Mouse (Mus musculus) neural tube, embryonic 13.5 days (tissue): ENCODE data around the gene Odf3l2. TPM values are rescaled to one million over a fixed set of nuclear protein-coding genes. Genes with fewer than 3 reads are reported as not detected.

ENCODE experiments used
- ATAC-seq: fragments of 200-750 bp; cut with Nextera tagmentation; 2 replicates; pipeline ENCODE4 v1.8.0; 2017; ENCODE audit warnings: low read depth, mild to moderate bottlenecking, moderate TSS enrichment, moderate library complexity
- H3K27ac ChIP-seq: fragments of 300-500 bp; sonication (generic); replicated peaks from 2 replicates; pipeline ENCODE4 v1.5.1; 2015; ENCODE audit warnings: moderate library complexity, mild to moderate bottlenecking, inconsistent platforms
- H3K27me3 ChIP-seq: fragments of 300-500 bp; sonication (generic); 2 replicates; pipeline ENCODE4 v1.6.1; 2015; ENCODE audit warnings: mild to moderate bottlenecking, inconsistent platforms
- H3K36me3 ChIP-seq: fragments of 300-500 bp; sonication (generic); 2 replicates; pipeline ENCODE4 v1.6.1; 2015; ENCODE audit warnings: mild to moderate bottlenecking, inconsistent platforms
- H3K4me1 ChIP-seq: fragments of 300-500 bp; sonication (generic); replicated peaks from 2 replicates; pipeline ENCODE4 v1.6.1; 2015; ENCODE audit warnings: inconsistent platforms
- H3K4me2 ChIP-seq: fragments of 300-500 bp; sonication (generic); 2 replicates; pipeline ENCODE4 v1.6.1; 2015; ENCODE audit warnings: inconsistent platforms, mild to moderate bottlenecking, moderate library complexity
- H3K4me3 ChIP-seq: fragments of 300-500 bp; sonication (generic); 2 replicates; pipeline ENCODE4 v1.5.1; 2015; ENCODE audit warnings: mild to moderate bottlenecking, inconsistent platforms
- H3K9ac ChIP-seq: fragments of 300-500 bp; sonication (generic); 2 replicates; pipeline ENCODE4 v1.6.1; 2015; ENCODE audit warnings: moderate library complexity, mild to moderate bottlenecking, inconsistent platforms
- H3K9me3 ChIP-seq: fragments of 300-500 bp; sonication (generic); 2 replicates; pipeline ENCODE4 v1.6.1; 2016; ENCODE audit warnings: inconsistent platforms
- WGBS: fragments of 180-500 bp; shearing (Covaris S2); methylation state at CpG from one replicate; pipeline ENCODE4 v1.1.7; 2015; 5-methylcytosine and 5-hydroxymethylcytosine counted together
- polyA plus RNA-seq: library from polyadenylated mRNA; unstranded; fragments of >200 nt; fragmentation: Nextera tagmentation; extraction: Ambion mirVana; gene quantifications from 2 replicates; pipeline ENCODE4 v1.2.1, GENCODE M21; 2015

Odf3l2 gene
- polyA plus RNA-seq, 1 experiment from 2014 or later = not detected

DNA sequence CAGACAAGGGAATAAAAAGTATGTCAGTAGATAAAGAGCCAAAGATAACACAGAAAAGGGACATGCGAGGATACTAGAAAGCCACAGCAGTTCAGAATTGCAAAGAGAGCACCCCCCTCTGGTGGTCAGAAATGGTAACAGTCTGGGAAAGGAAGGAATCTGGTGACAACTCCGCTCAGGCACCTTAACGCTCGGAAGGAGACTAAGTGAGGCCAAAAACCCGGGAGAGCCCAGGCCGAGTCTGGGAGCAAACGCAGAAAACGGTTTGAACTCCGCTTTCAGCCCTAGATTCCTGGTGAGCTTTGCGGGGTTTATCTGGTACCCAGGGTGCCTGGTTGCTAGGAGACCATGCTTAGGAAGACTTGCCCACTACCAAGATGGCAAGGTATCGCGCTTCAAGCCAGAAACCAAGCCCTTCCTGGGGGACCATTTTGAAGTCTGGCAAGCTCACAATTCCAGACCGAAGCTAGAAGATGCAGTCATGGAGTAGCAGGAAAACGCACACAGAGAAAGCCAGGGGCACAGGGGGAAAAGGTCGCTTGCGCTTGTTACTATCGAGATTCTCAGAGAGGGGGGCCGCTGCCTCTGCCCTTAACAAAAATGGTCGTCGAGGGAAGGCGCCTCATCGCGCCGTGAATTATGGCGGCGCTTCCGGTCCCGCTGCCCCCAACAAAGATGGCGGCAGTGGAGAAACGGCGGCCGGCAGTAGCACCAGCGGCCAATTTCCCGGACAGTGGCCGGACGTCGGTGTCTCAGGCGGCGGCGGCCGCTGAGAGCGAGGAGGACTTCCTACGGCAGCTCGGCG is 23.4 kb upstream of the Odf3l2 start, which contains the start of gene Tpgs1:
Tpgs1 (plus strand) TSS at position 599 of the 805 bp plus-strand sequence.
- no peaks in the 10 kb centered on the region for H3K27me3 ChIP-seq
- H3K4me2 ChIP-seq = peak within 1 kb of the TSS; percentile 99
- WGBS = under 1% methylated on average over 45 of the region's 45 CpGs
- no peaks in the 10 kb centered on the region for H3K9me3 ChIP-seq
- peak within 1 kb of the TSS; percentile 98 for H3K27ac ChIP-seq
- ATAC-seq = peak; percentile 78
- H3K9ac ChIP-seq = peak within 1 kb of the TSS; percentile 95
- H3K36me3 ChIP-seq = peaks cover 14% of the 10 kb centered on the region
- H3K4me3 ChIP-seq = peak within 1 kb of the TSS; percentile 92
- peaks cover 34% of the 10 kb centered on the region for H3K4me1 ChIP-seq

DNA sequence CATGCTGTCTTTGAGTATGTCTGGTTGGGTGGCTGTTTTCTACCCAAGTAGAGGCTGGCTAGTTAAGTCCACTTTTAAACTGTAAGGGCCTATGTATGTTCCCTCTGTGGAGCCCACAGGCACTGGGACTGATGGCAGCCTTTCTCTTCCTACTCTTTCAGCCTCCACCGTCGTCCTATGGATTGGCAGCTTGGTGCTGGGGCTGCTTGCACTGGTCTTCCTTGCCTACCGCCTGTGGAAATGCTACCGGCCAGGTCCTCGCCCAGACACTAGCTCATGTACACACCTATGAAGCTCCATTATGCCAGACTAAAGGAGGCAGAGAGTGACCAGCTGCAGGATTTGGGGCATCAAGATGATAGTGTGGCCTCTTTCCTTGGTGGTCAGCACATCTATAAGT is 22.5 kb upstream of the Odf3l2 start:
- H3K4me1 ChIP-seq = peaks cover 34% of the 10 kb centered on the region
- peak overlapping the region; percentile 98 for H3K27ac ChIP-seq
- WGBS = 88% methylated on average over 5 of the region's 5 CpGs
- H3K9me3 ChIP-seq = no peaks in the 10 kb centered on the region
- peak overlapping the region; percentile 92 for H3K4me3 ChIP-seq
- peak overlapping the region; percentile 99 for H3K4me2 ChIP-seq
- no peaks in the 10 kb centered on the region for H3K27me3 ChIP-seq
- peaks cover 6% of the 10 kb centered on the region for H3K36me3 ChIP-seq
- ATAC-seq = no peak
- peak overlapping the region; percentile 95; the same call in 1 of the 2 replicates for H3K9ac ChIP-seq

DNA sequence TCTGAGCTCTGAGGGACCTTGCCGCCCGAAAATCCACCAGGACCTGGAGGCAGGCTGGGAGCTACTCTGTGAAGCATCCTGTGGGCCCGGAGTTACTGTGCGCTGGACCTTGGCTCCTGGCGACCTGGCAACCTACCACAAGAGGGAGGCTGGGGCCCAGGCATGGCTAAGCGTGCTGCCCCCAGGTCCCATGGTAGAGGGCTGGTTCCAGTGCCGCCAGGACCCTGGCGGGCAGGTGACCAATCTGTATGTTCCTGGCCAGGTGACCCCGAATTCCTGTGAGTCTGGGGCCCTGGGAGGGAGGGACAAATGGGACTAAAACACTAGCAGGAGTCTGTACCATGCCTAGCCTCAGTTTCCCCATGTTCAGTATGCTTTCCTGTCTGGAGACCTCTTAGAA is 21.0 kb upstream of the Odf3l2 start:
- H3K36me3 ChIP-seq = no peaks in the 10 kb centered on the region
- H3K4me2 ChIP-seq = no peak overlapping the region
- ATAC-seq = no peak
- no peak overlapping the region for H3K27ac ChIP-seq
- no peak overlapping the region for H3K4me3 ChIP-seq
- H3K4me1 ChIP-seq = peaks cover 28% of the 10 kb centered on the region
- no peaks in the 10 kb centered on the region for H3K9me3 ChIP-seq
- H3K27me3 ChIP-seq = no peaks in the 10 kb centered on the region
- H3K9ac ChIP-seq = no peak overlapping the region
- WGBS = 72% methylated on average over 9 of the region's 9 CpGs

DNA sequence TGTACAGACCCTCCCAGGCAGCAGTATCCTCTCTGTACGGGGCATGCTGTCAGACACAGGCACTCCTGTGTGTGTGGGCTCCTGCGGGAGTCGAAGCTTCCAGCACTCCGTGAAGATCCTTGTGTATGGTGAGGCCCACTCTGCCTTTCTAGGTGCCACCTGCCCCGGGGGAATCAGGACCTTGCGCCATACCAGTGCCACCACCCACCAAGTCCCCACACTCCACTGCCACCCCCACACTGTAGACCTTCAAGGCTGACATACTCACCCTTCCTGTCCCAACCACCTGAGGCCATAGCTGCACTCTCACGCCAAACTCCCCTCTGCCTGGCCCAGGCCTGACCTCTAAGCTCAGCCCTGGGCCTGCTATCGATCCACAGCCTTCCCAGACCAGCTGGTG is 19.5 kb upstream of the Odf3l2 start:
- no peaks in the 10 kb centered on the region for H3K9me3 ChIP-seq

DNA sequence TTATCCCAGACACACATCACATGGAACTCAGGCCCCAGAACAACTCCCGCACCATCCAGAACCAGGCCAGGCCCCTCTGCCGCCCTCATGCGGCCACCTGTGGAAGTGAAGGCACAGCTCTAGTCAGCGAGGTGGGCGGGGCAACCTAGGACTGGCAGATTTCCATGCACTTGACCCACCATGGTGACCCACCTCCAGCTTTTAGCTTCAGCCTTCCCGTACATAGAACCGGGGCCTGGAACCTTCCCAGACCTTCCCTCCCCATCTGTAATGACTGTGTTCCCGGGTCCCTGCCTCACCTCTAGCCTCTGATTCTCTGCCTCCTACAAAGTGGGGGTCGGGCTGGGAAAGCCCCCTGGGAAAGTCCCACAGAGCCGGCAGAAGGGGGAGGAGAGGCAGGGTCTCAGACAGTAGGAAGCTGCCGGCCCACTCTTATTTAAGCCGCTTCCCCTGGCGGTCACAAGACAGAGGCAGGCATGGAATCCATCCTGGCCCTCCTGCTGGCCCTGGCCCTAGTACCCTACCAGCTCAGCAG is 18.7 kb upstream of the Odf3l2 start, which contains the start of gene Madcam1:
Madcam1 (plus strand) TSS at position 429 of the 535 bp plus-strand sequence.
- H3K4me1 ChIP-seq = peaks cover 12% of the 10 kb centered on the region
- H3K9ac ChIP-seq = no peak within 1 kb of the TSS
- no peak for ATAC-seq
- H3K27ac ChIP-seq = no peak within 1 kb of the TSS
- no peaks in the 10 kb centered on the region for H3K36me3 ChIP-seq
- no peak within 1 kb of the TSS for H3K4me2 ChIP-seq
- H3K27me3 ChIP-seq = no peaks in the 10 kb centered on the region
- H3K9me3 ChIP-seq = no peaks in the 10 kb centered on the region
- no peak within 1 kb of the TSS for H3K4me3 ChIP-seq
- WGBS = 12% methylated on average over 13 of the region's 13 CpGs

More for the DNA sequence above, 19.5 kb upstream of the Odf3l2 start:
- H3K27ac ChIP-seq = no peak overlapping the region
- no peak overlapping the region for H3K9ac ChIP-seq
- no peak overlapping the region for H3K4me2 ChIP-seq
- no peak for ATAC-seq
- no peak overlapping the region for H3K4me3 ChIP-seq
- peaks cover 14% of the 10 kb centered on the region for H3K4me1 ChIP-seq
- H3K36me3 ChIP-seq = no peaks in the 10 kb centered on the region
- no peaks in the 10 kb centered on the region for H3K27me3 ChIP-seq
- WGBS = 90% methylated on average over 8 of the region's 8 CpGs

DNA sequence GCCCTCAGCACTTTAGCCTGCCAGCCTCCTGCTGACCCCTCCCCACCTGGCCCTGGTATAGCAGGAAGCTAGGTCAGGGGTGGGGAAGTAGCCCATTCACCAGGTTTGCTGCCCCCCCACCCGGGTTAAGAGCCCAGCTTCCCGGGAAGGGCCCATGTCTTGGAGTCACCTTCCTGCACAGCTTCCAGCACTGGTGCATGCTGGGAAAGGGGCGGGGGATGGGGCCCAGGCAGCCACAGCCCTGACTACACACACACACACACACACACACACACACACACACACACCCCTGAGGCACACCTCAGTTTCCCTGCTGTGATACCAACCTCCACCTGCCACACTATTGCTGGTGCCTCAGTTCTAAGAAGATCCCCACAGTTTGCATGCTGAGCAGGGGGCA is 16.3 kb upstream of the Odf3l2 start:
- Histone ChIP-seq H3K27ac (no peak overlapping the region), H3K4me2 (no peak overlapping the region), H3K4me3 (no peak overlapping the region), H3K27me3 (no peaks in the 10 kb centered on the region), H3K9ac (0 out of 2 replicates have a peak overlapping the region, but pooled peaks have one; percentile 8), H3K4me1 (0 out of 2 replicates have a peak, but pooled peaks cover 4% of the 10 kb centered on the region), H3K36me3 (no peaks in the 10 kb centered on the region), H3K9me3 (no peaks in the 10 kb centered on the region)
- WGBS = 47% methylated on average over 3 of the region's 3 CpGs
- no peak for ATAC-seq

DNA sequence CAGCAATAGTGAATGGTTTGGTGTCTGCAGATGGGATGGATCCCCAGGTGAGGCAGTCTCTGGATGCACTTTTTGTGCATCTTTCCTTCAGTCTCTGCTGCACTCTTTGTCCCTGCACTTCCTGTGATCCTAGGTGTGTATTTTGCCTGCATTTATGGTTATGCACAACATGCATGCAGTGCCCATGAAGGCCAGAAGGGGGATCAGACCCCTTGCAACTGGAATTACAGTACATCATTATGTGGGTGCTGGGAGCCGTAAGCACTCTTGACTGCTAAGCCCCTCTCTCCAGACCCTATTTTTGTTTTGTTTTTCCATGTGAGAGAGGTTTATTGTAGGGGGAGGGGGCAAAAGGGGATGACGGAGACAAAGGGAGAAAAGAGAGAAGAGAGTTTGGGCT is 14.8 kb upstream of the Odf3l2 start:
- Histone ChIP-seq H3K36me3 (no peaks in the 10 kb centered on the region), H3K4me2 (no peak overlapping the region), H3K27ac (no peak overlapping the region), H3K27me3 (no peaks in the 10 kb centered on the region), H3K9me3 (no peaks in the 10 kb centered on the region), H3K4me3 (no peak overlapping the region), H3K9ac (no peak overlapping the region), H3K4me1 (peaks cover 6% of the 10 kb centered on the region)
- WGBS = 75% methylated on average over 2 of the region's 2 CpGs
- no peak for ATAC-seq

DNA sequence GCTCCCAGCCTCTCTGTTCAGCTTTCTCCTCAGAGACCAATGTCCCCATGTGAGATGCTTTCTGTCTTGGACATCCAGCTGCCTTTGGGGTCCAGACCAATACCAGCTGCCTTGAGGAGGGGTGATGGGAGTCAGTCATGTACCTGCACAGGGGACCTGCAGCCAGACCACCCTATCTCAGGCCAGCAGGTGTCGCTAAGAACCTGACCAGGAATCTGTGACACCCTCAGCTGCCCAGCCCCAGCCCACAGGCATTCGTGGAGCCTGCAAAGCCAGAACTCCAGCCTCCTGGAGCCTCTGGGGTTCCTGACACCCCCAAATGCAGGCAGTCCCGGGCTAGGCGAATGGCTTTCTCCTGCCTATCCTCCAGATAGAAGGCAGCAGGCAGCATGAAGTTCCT is 13.3 kb upstream of the Odf3l2 start:
- Histone ChIP-seq H3K9ac (no peak overlapping the region), H3K9me3 (no peaks in the 10 kb centered on the region), H3K36me3 (no peaks in the 10 kb centered on the region), H3K27ac (no peak overlapping the region), H3K4me1 (peaks cover 15% of the 10 kb centered on the region), H3K4me2 (no peak overlapping the region), H3K27me3 (no peaks in the 10 kb centered on the region), H3K4me3 (no peak overlapping the region)
- no peak for ATAC-seq
- WGBS = 17% methylated on average over 4 of the region's 4 CpGs

DNA sequence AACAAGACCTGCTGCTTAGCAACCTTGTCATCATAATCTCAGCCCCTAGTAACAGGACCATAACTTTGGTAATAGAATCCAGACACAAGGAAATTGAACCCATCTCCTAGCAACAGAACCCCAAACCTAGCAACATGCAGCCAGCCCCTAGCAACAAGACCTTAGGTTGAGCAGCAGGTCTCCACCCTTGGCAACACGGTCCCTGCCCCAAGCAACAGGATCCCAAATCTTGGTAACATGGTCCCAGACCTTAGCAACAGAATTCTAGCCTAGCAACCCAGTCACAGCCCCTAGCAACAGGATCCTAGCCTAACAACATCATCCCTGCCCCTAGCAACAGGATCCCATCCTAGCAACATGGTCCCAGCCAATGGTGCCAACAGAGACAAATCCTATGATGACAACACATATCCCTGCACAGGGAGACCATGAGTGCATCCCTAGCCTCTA is 9.4 kb upstream of the Odf3l2 start:
- H3K36me3 ChIP-seq = no peaks in the 10 kb centered on the region
- H3K27me3 ChIP-seq = peaks cover 9% of the 10 kb centered on the region
- H3K9me3 ChIP-seq = no peaks in the 10 kb centered on the region
- 0 out of 2 replicates have a peak overlapping the region, but pooled peaks have one; percentile 6 for H3K27ac ChIP-seq
- 41% methylated on average over 1 of the region's 1 CpGs for WGBS
- peaks cover 15% of the 10 kb centered on the region for H3K4me1 ChIP-seq
- H3K9ac ChIP-seq = no peak overlapping the region
- H3K4me2 ChIP-seq = no peak overlapping the region
- no peak overlapping the region for H3K4me3 ChIP-seq
- ATAC-seq = peak; percentile 77

DNA sequence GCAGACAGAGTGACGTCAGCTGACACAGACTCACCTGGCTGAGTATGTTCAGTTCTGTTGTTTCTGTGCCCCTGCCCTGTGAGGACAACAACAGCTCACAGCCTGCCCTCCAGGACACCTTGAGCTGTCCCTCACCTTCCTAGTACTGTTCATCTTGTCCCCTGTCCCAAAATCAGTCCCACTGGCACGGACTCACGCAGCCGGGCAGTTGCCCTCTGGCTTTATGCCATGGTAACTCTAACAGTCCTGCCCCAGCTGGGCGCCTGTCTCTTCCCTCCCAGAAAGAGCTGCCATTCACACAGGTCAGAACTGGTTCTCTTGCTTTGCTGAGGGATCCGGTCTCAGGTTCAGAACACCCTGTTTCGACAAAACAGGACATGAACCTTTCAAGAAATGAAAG is 7.3 kb upstream of the Odf3l2 start:
- 88% methylated on average over 7 of the region's 7 CpGs for WGBS

DNA sequence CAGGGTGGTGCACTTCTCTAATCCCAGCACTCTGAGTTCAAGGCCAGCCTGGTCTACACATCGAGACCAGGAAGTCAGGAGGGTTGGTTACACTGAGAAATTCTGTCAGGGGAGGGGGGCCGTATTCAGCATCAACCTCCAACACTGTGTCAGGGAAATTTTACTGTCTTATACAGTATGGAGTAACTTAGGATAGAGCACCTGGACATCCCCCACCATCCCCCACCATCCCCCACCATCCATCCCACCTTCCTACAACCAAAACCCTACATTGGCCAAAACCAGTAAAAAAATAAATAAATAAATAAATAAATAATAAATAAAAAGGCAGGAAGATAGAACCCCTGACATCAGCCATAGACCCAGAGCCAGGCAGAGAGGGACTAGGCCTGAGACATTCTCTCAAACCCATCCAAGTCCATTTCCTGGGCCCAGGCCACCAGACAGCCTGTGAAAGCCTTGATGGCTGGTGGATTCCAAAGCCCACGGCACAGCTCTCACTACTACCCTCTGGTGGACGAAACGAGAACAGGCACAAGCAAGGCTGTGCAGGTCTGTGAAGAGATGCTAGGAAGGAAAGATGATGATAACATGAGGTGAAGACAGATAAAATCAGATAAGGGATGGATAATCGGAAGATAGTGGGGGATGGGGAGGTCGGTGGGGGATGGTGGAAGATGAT is 3.7 kb upstream of the Odf3l2 start:
- H3K9ac ChIP-seq = no peak overlapping the region
- H3K27ac ChIP-seq = no peak overlapping the region
- no peak overlapping the region for H3K4me2 ChIP-seq
- no peak overlapping the region for H3K4me3 ChIP-seq
- H3K36me3 ChIP-seq = no peaks in the 10 kb centered on the region
- ATAC-seq = peak; percentile 70; the same call in 1 of the 2 replicates
- H3K9me3 ChIP-seq = no peaks in the 10 kb centered on the region
- peaks cover 9% of the 10 kb centered on the region for H3K27me3 ChIP-seq
- WGBS = 28% methylated on average over 7 of the region's 7 CpGs
- peaks cover 1% of the 10 kb centered on the region for H3K4me1 ChIP-seq

More for the DNA sequence above, 7.3 kb upstream of the Odf3l2 start:
- H3K27me3 ChIP-seq = peaks cover 9% of the 10 kb centered on the region
- H3K9me3 ChIP-seq = no peaks in the 10 kb centered on the region
- H3K4me2 ChIP-seq = no peak overlapping the region
- no peaks in the 10 kb centered on the region for H3K36me3 ChIP-seq
- no peak overlapping the region for H3K4me3 ChIP-seq
- ATAC-seq = no peak
- H3K4me1 ChIP-seq = peaks cover 15% of the 10 kb centered on the region
- H3K9ac ChIP-seq = no peak overlapping the region
- H3K27ac ChIP-seq = no peak overlapping the region
